Mouse (Mus musculus): ENCODE data around the gene Dach1.

The Dach1 gene

GRCm38 (mm10) chr14:98035261-98035660 lies 134.3 kb downstream of the Dach1 start:
- no peak for DNase-seq (ENCODE audit: low spot score)

GRCm38 (mm10) chr14:98023540-98023939 lies 146.0 kb downstream of the Dach1 start:
- DNase-seq (ENCODE audit: low spot score), result no peak

- DNase-seq (ENCODE audit: low spot score), result no peak
Observed at GRCm38 (mm10) chr14:98014053-98014452, 155.5 kb downstream of the Dach1 start.

GRCm38 (mm10) chr14:98008501-98008900 lies 161.1 kb downstream of the Dach1 start:
- DNase-seq (ENCODE audit: low spot score), result no peak

- DNase-seq (ENCODE audit: low spot score), result no peak
Observed at GRCm38 (mm10) chr14:98002021-98002680, 167.4 kb downstream of the Dach1 start.

- no peak for DNase-seq (ENCODE audit: low spot score)
Observed at GRCm38 (mm10) chr14:97998584-97998983, 171.0 kb downstream of the Dach1 start.

GRCm38 (mm10) chr14:97983251-97983650 lies 186.3 kb downstream of the Dach1 start:
- DNase-seq (ENCODE audit: low spot score), result no peak

- DNase-seq (ENCODE audit: low spot score), result no peak
Observed at GRCm38 (mm10) chr14:97982676-97983075, 186.9 kb downstream of the Dach1 start.

- no peak for DNase-seq (ENCODE audit: low spot score)
Observed at GRCm38 (mm10) chr14:97980879-97981278, 188.7 kb downstream of the Dach1 start.

- no peak for DNase-seq (ENCODE audit: low spot score)
Observed at GRCm38 (mm10) chr14:97976091-97976490, 193.5 kb downstream of the Dach1 start.

- DNase-seq (ENCODE audit: low spot score), result no peak
Observed at GRCm38 (mm10) chr14:97975447-97975846, 194.1 kb downstream of the Dach1 start.

GRCm38 (mm10) chr14:97964543-97965069 lies 205.0 kb downstream of the Dach1 start:
- DNase-seq (ENCODE audit: low spot score), result no peak

- no peak for DNase-seq (ENCODE audit: low spot score)
Observed at GRCm38 (mm10) chr14:97963624-97964023, 205.9 kb downstream of the Dach1 start.

- DNase-seq (ENCODE audit: low spot score), result no peak
Observed at GRCm38 (mm10) chr14:97956356-97956755, 213.2 kb downstream of the Dach1 start.

- no peak for DNase-seq (ENCODE audit: low spot score)
Observed at GRCm38 (mm10) chr14:97945471-97945870, 224.1 kb downstream of the Dach1 start.

- DNase-seq (ENCODE audit: low spot score), result no peak
Observed at GRCm38 (mm10) chr14:97944643-97945268, 224.8 kb downstream of the Dach1 start.

- DNase-seq (ENCODE audit: low spot score), result no peak
Observed at GRCm38 (mm10) chr14:97942361-97942760, 227.2 kb downstream of the Dach1 start.

- DNase-seq (ENCODE audit: low spot score), result no peak
Observed at GRCm38 (mm10) chr14:97896622-97897021, 272.9 kb downstream of the Dach1 start.

GRCm38 (mm10) chr14:97881976-97882375 lies 287.6 kb downstream of the Dach1 start:
- DNase-seq (ENCODE audit: low spot score), result no peak

GRCm38 (mm10) chr14:97871001-97871400 lies 298.6 kb downstream of the Dach1 start:
- DNase-seq (ENCODE audit: low spot score), result no peak

GRCm38 (mm10) chr14:97858384-97858783 lies 311.2 kb downstream of the Dach1 start:
- no peak for DNase-seq (ENCODE audit: low spot score)

GRCm38 (mm10) chr14:97857276-97857675 lies 312.3 kb downstream of the Dach1 start:
- DNase-seq (ENCODE audit: low spot score), result no peak

GRCm38 (mm10) chr14:97855345-97855744 lies 314.2 kb downstream of the Dach1 start:
- DNase-seq (ENCODE audit: low spot score), result no peak

GRCm38 (mm10) chr14:97850486-97850885 lies 319.1 kb downstream of the Dach1 start:
- no peak for DNase-seq (ENCODE audit: low spot score)
